Mouse (Mus musculus) cerebellum, adult 2 months (tissue): ENCODE results near the gene Psrc1.

ENCODE experiments used
- CTCF ChIP-seq: fragments of 200-500 bp; IDR thresholded peaks from 2 replicates; pipeline ENCODE4 v1.5.1; 2011; ENCODE audit warnings: low read depth, mild to moderate bottlenecking, control low read depth, low read length, moderate library complexity, borderline replicate concordance; ENCODE audit not compliant: insufficient read depth
- POLR2A ChIP-seq: fragments of 200-500 bp; IDR thresholded peaks from 2 replicates; pipeline ENCODE4 v1.6.1; 2011; ENCODE audit warnings: low read length, control low read depth, borderline replicate concordance; ENCODE audit not compliant: insufficient read depth

GRCm38 (mm10) chr3:108383485-108384354 is at the start of gene Psrc1:
- TF ChIP-seq POLR2A (no peak), CTCF (no peak)
